Mouse (Mus musculus) layer of hippocampus, adult 9-11 months (tissue): ENCODE results near the gene B4galt4.
"Not testable (repeated sequence)": the region's sequence is repeated elsewhere in the genome, so short reads cannot be mapped to it uniquely, and the experiment has no call there.

ENCODE experiments used
- DNase-seq: peaks from one replicate; pipeline ENCODE4 v3.0.0; 2022

B4galt4 gene

GRCm38 (mm10) chr16:38742113-38742658 is at the start of gene B4galt4:
Gene B4galt4, plus strand, starts transcription at chr16:38742264.
- DNase-seq: peak; percentile 87

GRCm38 (mm10) chr16:38694906-38695540 is 47.0 kb upstream of the B4galt4 start:
- DNase-seq: no peak

GRCm38 (mm10) chr16:38695557-38695956 is 46.5 kb upstream of the B4galt4 start:
- no peak for DNase-seq

GRCm38 (mm10) chr16:38697611-38698010 is 44.5 kb upstream of the B4galt4 start:
- DNase-seq: no peak

DNA sequence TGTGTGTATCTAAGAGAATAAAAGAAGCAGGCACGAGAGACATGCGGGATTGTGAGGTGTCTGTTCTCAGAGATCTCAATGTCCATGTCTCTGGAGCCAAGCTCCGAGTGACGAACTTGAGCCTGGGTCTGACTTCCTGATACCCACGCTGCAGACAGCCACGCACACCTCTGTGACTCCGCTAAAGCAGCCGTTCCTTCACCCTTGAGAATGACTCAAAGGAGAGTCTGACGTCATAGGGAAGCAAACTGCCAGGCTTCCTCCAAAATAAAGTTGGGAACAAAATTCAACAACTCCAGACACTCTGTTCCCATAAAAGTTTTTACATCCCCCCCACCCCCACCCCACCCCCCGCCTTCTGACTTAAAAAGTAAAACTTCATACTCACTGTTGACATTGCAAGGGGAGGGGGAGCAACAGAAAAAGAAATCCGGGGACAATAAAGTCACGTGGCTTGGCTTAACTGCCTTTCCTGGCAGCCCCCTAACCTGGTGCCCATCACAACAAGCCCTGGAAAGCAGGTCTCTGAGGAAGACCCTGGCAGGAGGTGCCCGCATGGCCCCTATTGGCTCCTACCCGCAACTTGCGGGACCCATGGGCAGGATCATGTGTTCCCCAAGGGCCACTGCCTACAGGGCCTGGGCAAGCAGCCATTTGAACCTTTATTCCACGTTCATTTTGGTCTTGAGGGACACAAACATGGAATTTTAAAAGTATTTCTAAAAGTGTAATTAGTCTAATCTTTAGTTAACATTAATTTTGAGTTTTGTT is 41.5 kb upstream of the B4galt4 start:
- no peak for DNase-seq

- no peak for DNase-seq
Observed at GRCm38 (mm10) chr16:38701492-38702185, 40.4 kb upstream of the B4galt4 start.

DNA sequence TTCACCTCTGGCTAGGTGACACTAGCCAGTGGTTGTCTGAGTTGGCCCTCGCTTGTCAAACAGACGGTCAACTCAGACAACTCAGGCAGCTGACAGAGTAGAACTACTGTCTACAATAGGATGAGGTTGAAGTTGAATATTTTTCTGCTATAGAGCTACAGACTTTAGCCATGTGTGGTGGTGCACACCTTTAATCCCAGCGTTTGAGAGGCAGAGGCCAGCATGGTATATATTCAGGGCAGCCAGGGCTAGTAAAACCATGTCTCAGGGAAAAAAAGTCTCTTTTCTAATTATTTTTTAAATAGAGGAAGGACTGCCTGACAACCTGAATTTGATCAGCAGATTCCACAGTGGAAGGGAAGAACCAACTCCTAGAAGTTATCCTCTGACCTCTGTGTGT is 39.7 kb upstream of the B4galt4 start:
- DNase-seq: no peak

DNA sequence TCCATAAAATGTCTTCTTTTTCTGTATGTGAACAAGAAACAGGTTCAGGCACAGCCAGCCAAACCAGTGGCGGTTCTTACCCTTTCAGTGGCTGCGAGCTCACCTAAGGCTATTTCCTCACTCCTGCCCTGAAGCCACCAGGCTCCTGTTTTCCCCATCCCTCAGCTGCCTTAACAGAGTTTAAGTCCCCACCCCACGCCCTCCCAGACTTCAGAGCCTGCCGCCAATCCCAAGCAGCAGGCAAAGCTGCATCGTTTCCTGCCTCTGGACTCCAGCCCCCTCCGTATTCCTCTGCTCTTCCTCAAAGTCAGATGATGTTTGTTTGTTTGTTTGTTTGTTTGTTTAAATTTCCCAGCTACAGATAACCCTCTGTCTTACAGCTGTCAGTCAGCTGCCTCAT is 38.6 kb upstream of the B4galt4 start:
- DNase-seq: no peak

- DNase-seq: no peak
Observed at GRCm38 (mm10) chr16:38705531-38706281, 36.4 kb upstream of the B4galt4 start.

DNA sequence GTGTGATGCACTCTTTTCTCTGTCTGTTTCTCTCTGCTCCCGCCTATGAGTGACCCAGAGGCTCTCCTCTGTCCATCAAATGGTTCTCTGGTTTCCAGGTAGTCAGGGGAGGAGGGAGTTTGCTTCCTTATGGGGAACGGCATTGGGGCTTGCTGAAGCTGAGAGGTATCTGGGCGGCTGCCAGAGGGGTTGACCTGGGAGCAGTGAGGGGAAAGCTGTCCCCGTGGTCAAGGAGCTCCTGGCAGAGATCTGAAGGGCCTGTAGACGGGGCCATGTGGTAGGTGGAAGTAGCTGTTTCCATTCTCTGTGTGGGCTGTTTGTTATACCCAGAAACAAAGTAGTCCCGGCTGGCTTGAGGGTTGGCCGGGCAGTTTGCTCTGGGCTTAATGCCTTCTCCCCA is 35.3 kb upstream of the B4galt4 start:
- no peak for DNase-seq

- no peak for DNase-seq
Observed at GRCm38 (mm10) chr16:38708962-38709520, 33.0 kb upstream of the B4galt4 start.

- DNase-seq: no peak
Observed at GRCm38 (mm10) chr16:38711245-38711644, 30.8 kb upstream of the B4galt4 start.

DNA sequence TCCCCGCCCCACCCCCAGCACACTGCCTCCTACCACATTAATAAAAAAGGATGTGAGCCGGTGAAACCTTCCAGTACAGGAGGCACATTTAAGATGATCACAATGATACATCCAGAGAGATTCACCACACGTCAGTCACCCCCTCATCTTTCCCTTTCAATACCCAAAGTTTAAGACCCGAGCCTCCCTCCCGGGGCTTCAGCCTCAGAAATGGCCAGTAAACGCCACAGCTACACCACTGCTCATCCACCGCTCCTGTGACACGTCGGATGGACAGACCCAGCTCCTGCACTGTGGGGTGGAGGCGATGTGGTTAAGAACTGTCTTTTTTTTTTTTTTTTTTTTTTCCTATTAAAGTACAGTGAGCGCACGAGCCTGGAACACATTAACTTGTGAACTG is 30.0 kb upstream of the B4galt4 start:
- DNase-seq: no peak

- DNase-seq: peak; percentile 52
Observed at GRCm38 (mm10) chr16:38712581-38713403, 29.3 kb upstream of the B4galt4 start, which contains the start of gene Arhgap31. Gene Arhgap31, minus strand, starts transcription at chr16:38713274.

- DNase-seq: no peak
Observed at GRCm38 (mm10) chr16:38713404-38714258, 28.4 kb upstream of the B4galt4 start.

- DNase-seq: not testable (repeated sequence)
Observed at GRCm38 (mm10) chr16:38714259-38714526, 27.9 kb upstream of the B4galt4 start.

DNA sequence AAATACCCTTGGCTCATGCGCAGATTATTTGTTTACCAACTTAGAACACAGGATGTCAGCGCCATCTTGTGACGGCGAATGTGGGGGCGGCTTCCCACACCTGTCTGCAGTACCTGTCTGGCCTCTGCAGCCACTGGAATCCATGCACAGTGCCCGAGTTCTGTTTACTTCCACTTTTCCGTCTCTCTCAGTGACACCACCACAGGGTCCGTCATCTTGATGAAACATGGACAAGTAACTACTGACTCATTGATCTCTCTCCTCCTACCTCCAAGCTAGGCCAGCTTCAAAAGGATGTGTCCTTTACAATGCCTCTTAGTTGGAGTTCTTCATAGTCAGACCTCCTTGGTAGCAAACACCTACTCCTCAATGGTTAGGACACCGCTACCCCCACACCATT is 20.7 kb upstream of the B4galt4 start:
- DNase-seq: no peak

DNA sequence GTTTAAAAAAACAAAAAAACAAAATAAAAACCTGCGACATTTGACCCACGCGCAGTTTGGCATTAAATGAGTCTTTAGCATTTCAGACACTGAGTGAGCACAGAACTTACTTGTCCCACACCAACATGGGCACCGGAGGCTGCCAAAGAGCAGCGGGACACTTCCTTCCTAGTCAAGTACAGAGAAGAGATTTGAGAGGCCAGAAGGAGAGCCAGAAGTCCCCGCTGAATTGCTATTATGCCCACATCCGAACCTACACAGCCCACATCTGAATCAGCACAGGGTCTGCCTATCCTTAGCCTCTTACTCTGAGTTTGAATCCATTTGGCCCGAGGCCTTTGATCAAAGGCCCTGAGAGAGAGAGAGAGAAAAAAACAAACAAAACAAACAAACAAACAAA is 17.8 kb upstream of the B4galt4 start:
- DNase-seq: no peak

DNA sequence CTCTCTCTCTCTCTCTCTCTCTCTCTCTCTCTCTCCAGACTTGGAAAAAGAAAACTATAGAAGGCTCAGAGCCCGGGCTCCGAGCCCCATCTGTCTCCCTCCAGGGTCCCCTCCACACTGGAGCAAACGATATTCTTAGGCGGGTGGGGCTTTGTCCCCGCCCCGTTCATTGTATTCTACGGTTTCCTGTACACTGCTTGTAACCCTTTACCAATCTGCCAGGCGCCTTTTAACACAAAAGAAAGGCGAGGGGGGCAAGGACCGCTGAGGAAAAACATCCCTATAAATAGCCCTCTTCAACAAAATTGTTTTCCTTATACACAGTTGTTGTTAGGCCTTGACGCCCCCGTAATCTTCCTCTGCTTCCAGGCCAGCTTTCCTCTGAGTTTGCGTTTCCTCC is 17.1 kb upstream of the B4galt4 start:
- no peak for DNase-seq

GRCm38 (mm10) chr16:38728576-38729132 is 13.4 kb upstream of the B4galt4 start:
- no peak for DNase-seq
